25 mouse cellular contexts compared by ENCODE assay signal in the genomic region with DNA sequence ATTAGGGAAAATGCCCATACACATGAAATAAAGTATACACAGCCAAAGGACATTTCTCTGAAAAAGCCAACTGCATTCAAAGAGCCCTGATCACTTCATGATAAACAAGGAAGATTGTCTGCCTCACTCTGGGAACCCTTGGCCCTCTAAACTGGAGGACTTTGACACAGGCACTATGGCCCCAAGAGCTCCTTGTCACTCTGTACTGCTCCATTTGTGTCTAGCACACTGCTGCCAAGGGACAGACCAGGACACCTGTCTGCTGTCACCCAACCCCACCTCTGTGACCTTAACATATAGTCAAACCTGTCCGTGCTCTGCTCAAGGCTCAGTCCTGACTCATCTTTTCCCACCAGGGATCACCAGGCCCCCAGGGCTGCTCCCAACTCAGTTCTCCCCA. TPM values are rescaled to one million over a fixed set of nuclear protein-coding genes. Genes with fewer than 3 reads are reported as not detected.
DNase-seq lines count a peak whose midpoint lies in the region; ATAC-seq and TF ChIP-seq lines count a peak whose summit lies in the region.
"Had no signal": no experiment of that assay in that cellular context is flagged by ENCODE, and none has a peak within 500 bp of the region (broad histone marks: within the 10 kb centered on the region; RNA-seq: fewer than 3 reads in every experiment).

No protein-coding gene starts in this region.

- DNase-seq in forebrain, embryonic 11.5 days (ENCODE audit: low spot score): peak; percentile 22
- DNase-seq in forebrain, postnatal 0 days: no peak
- no peak for DNase-seq in urinary bladder, adult 18-20 months (ENCODE audit: low spot score in 2 of 2)
- DNase-seq in testis, postnatal 10 days (ENCODE audit: low spot score): no peak
- DNase-seq: adrenal gland, adult 2 months; adrenal gland, postnatal 10 days; adrenal gland, postnatal 25 days; B cell, adult 2 months; cerebellum, adult 11-12 months; cerebellum, adult 2 months; cerebellum, adult 9-10 months; cerebellum, postnatal 10 days; cerebellum, postnatal 25 days had no signal

- no peaks in the 10 kb centered on the region for H3K4me1 ChIP-seq in forebrain, embryonic 11.5 days (replicated peaks; ENCODE audit: control insufficient read depth, insufficient read depth, low read length)
- no peaks in the 10 kb centered on the region for H3K4me1 ChIP-seq in forebrain, postnatal 0 days (ENCODE audit: insufficient read depth)
- no peaks in the 10 kb centered on the region for H3K4me1 ChIP-seq in intestine, embryonic 16.5 days (ENCODE audit: control insufficient read depth, insufficient read depth, low read length)
- peaks cover 3% of the 10 kb centered on the region; the same call in 1 of the 2 replicates for H3K4me1 ChIP-seq in small intestine, adult 2 months (ENCODE audit: control insufficient read depth, insufficient read depth, insufficient read length, low read length)
- H3K4me1 ChIP-seq: embryonic facial prominence, embryonic 10.5 days; embryonic facial prominence, embryonic 12.5 days; forebrain, embryonic 12.5 days had no signal

- no peak overlapping the region for H3K4me3 ChIP-seq in forebrain, embryonic 11.5 days (ENCODE audit: low read depth, low read length)
- no peak overlapping the region for H3K4me3 ChIP-seq in forebrain, postnatal 0 days (ENCODE audit: low read depth, low read length)
- no peak overlapping the region for H3K4me3 ChIP-seq in intestine, embryonic 16.5 days (ENCODE audit: low read length)
- peak overlapping the region; percentile 63 for H3K4me3 ChIP-seq in small intestine, adult 2 months (ENCODE audit: low read depth, low read length)
- H3K4me3 ChIP-seq: embryonic facial prominence, embryonic 10.5 days; embryonic facial prominence, embryonic 12.5 days; forebrain, embryonic 12.5 days had no signal

- ATAC-seq in forebrain, embryonic 11.5 days (replicated peaks; ENCODE audit: low FRiP score): no peak
- no peak for ATAC-seq in forebrain, postnatal 0 days
- peak; percentile 87 for ATAC-seq in intestine, embryonic 16.5 days
- ATAC-seq: CD4-positive, CD25-positive, alpha-beta regulatory T cell, adult 4 months; forebrain, embryonic 14.5 days; forebrain, embryonic 16.5 days had no signal

- TF ChIP-seq POLR2A in small intestine, adult 2 months (IDR thresholded peaks at IDR 0.05; ENCODE audit: low read depth, low read length): no peak

- H3K9me3 ChIP-seq in forebrain, embryonic 11.5 days (ENCODE audit: control insufficient read depth, low read length): no peaks in the 10 kb centered on the region
- H3K9me3 ChIP-seq in forebrain, postnatal 0 days (ENCODE audit: low read length): no peaks in the 10 kb centered on the region
- H3K9me3 ChIP-seq in intestine, embryonic 16.5 days (ENCODE audit: control insufficient read depth, low read length): no peaks in the 10 kb centered on the region
- H3K9me3 ChIP-seq: embryonic facial prominence, embryonic 10.5 days; embryonic facial prominence, embryonic 12.5 days; forebrain, embryonic 12.5 days had no signal

- H3K27ac ChIP-seq in forebrain, embryonic 11.5 days (ENCODE audit: low read depth, low read length): no peak overlapping the region
- H3K27ac ChIP-seq in forebrain, postnatal 0 days (ENCODE audit: low read depth, low read length): no peak overlapping the region
- H3K27ac ChIP-seq in intestine, embryonic 16.5 days (ENCODE audit: low read length): peak overlapping the region; percentile 24; the same call in 1 of the 2 replicates
- H3K27ac ChIP-seq in small intestine, adult 2 months (ENCODE audit: insufficient read depth, low read depth, low read length): peak overlapping the region; percentile 56
- H3K27ac ChIP-seq: embryonic facial prominence, embryonic 10.5 days; embryonic facial prominence, embryonic 12.5 days; forebrain, embryonic 12.5 days had no signal

- H3K9ac ChIP-seq in forebrain, embryonic 11.5 days (ENCODE audit: low read length): no peak overlapping the region
- no peak overlapping the region for H3K9ac ChIP-seq in forebrain, postnatal 0 days
- H3K9ac ChIP-seq in intestine, embryonic 16.5 days (ENCODE audit: low read depth, low read length): no peak overlapping the region
- H3K9ac ChIP-seq: embryonic facial prominence, embryonic 12.5 days; forebrain, embryonic 12.5 days had no signal

- no peak for TF ChIP-seq CTCF in forebrain, postnatal 0 days (IDR thresholded peaks at IDR 0.05; ENCODE audit: low read depth)
- no peak for TF ChIP-seq CTCF in small intestine, adult 2 months (IDR thresholded peaks at IDR 0.05; ENCODE audit: extremely low read depth, insufficient read length, insufficient replicate concordance, low read depth, low read length)

- H3K4me2 ChIP-seq in forebrain, embryonic 11.5 days (ENCODE audit: low read depth, low read length, severe bottlenecking): no peak overlapping the region
- no peak overlapping the region for H3K4me2 ChIP-seq in forebrain, postnatal 0 days (ENCODE audit: low read depth)
- no peak overlapping the region for H3K4me2 ChIP-seq in intestine, embryonic 16.5 days (ENCODE audit: low read depth, low read length)
- H3K4me2 ChIP-seq: embryonic facial prominence, embryonic 12.5 days; forebrain, embryonic 12.5 days had no signal

- WGBS in forebrain, embryonic 11.5 days: 80% methylated on average over 1 of the region's 1 CpGs
- WGBS in forebrain, postnatal 0 days: 88% methylated on average over 1 of the region's 1 CpGs
- WGBS in intestine, embryonic 16.5 days: 86% methylated on average over 1 of the region's 1 CpGs
- 42% methylated on average over 1 of the region's 1 CpGs for WGBS in small intestine, adult 2 months

- H3K36me3 ChIP-seq in forebrain, embryonic 11.5 days (ENCODE audit: control insufficient read depth, insufficient read depth, low read length): no peaks in the 10 kb centered on the region
- no peaks in the 10 kb centered on the region for H3K36me3 ChIP-seq in forebrain, postnatal 0 days (ENCODE audit: insufficient read depth)
- no peaks in the 10 kb centered on the region for H3K36me3 ChIP-seq in intestine, embryonic 16.5 days (ENCODE audit: control insufficient read depth, insufficient read depth, low read length)
- H3K36me3 ChIP-seq in small intestine, adult 2 months (ENCODE audit: control insufficient read depth, insufficient read depth, low read length): peaks cover 10% of the 10 kb centered on the region; the same call in 1 of the 2 replicates
- H3K36me3 ChIP-seq: embryonic facial prominence, embryonic 10.5 days; embryonic facial prominence, embryonic 12.5 days; forebrain, embryonic 12.5 days had no signal

- H3K27me3 ChIP-seq in forebrain, embryonic 11.5 days (ENCODE audit: control insufficient read depth, insufficient read depth, low read length): no peaks in the 10 kb centered on the region
- no peaks in the 10 kb centered on the region for H3K27me3 ChIP-seq in forebrain, postnatal 0 days (ENCODE audit: insufficient read depth, low read length)
- H3K27me3 ChIP-seq in intestine, embryonic 16.5 days (replicated peaks; ENCODE audit: control insufficient read depth, insufficient read depth, low read length): no peaks in the 10 kb centered on the region
- H3K27me3 ChIP-seq in small intestine, adult 2 months (ENCODE audit: control insufficient read depth, insufficient read depth, low read length): no peaks in the 10 kb centered on the region
- H3K27me3 ChIP-seq: embryonic facial prominence, embryonic 12.5 days; forebrain, embryonic 12.5 days had no signal

RNA-seq across cellular contexts. Expression of a gene that starts 17.3 kb away (rescaled TPM):
- 5.9 and 8.7 TPM in 2 replicates for polyA plus RNA-seq in forebrain, embryonic 11.5 days (2014; fragmentation: Nextera tagmentation; extraction: Ambion mirVana)
- 2.8 and 16.0 TPM in 2 replicates for total RNA-seq in forebrain, postnatal 0 days (2014; rRNA removed)
- polyA plus RNA-seq in forebrain, postnatal 0 days (2015; fragmentation: Nextera tagmentation; extraction: Ambion mirVana): 3.8 and 5.5 TPM in 2 replicates
- polyA plus RNA-seq in intestine, embryonic 16.5 days (2015; fragmentation: Nextera tagmentation; extraction: Ambion mirVana): 2.5 and 3.8 TPM in 2 replicates
- 12.1 and 16.7 TPM in 2 replicates for polyA plus RNA-seq in small intestine, adult 2 months (2012; rRNA removed)

RNA-seq across cellular contexts. Expression of a gene that starts 29.6 kb away (rescaled TPM):
- not detected in 2 replicates for polyA plus RNA-seq in forebrain, embryonic 11.5 days (2014; fragmentation: Nextera tagmentation; extraction: Ambion mirVana)
- not detected in 2 replicates for total RNA-seq in forebrain, postnatal 0 days (2014; rRNA removed)
- not detected in 2 replicates for polyA plus RNA-seq in forebrain, postnatal 0 days (2015; fragmentation: Nextera tagmentation; extraction: Ambion mirVana)
- polyA plus RNA-seq in intestine, embryonic 16.5 days (2015; fragmentation: Nextera tagmentation; extraction: Ambion mirVana): 30.9 and 41.7 TPM in 2 replicates
- 33.4 and 104 TPM in 2 replicates for polyA plus RNA-seq in small intestine, adult 2 months (2012; rRNA removed)
- total RNA-seq: adrenal gland, adult 2 months; adrenal gland, postnatal 10 days; adrenal gland, postnatal 25 days; ES-E14; MEL had no signal
- polyA plus RNA-seq: adrenal gland, adult 2 months; cerebellum, adult 2 months; cortical plate, adult 2 months; embryonic facial prominence, embryonic 10.5 days; embryonic facial prominence, embryonic 12.5 days; embryonic facial prominence, embryonic 14.5 days; forebrain, embryonic 12.5 days; forebrain, embryonic 14.5 days; forebrain, embryonic 16.5 days had no signal

RNA-seq across cellular contexts. Expression of a gene that starts 42.8 kb away (rescaled TPM):
- polyA plus RNA-seq in forebrain, embryonic 11.5 days (2014; fragmentation: Nextera tagmentation; extraction: Ambion mirVana): 2.6 and 4.3 TPM in 2 replicates
- total RNA-seq in forebrain, postnatal 0 days (2014; rRNA removed): 1.2 and 2.4 TPM in 2 replicates
- polyA plus RNA-seq in forebrain, postnatal 0 days (2015; fragmentation: Nextera tagmentation; extraction: Ambion mirVana): 4.2 and 4.6 TPM in 2 replicates
- 12.0 and 12.5 TPM in 2 replicates for polyA plus RNA-seq in intestine, embryonic 16.5 days (2015; fragmentation: Nextera tagmentation; extraction: Ambion mirVana)
- 3.5 and 8.1 TPM in 2 replicates for polyA plus RNA-seq in small intestine, adult 2 months (2012; rRNA removed)

RNA-seq across cellular contexts. Expression of a gene that starts 44.3 kb away (rescaled TPM):
- polyA plus RNA-seq in forebrain, embryonic 11.5 days (2014; fragmentation: Nextera tagmentation; extraction: Ambion mirVana): 17.8 and 17.9 TPM in 2 replicates
- total RNA-seq in forebrain, postnatal 0 days (2014; rRNA removed): 56.7 and 75.2 TPM in 2 replicates
- polyA plus RNA-seq in forebrain, postnatal 0 days (2015; fragmentation: Nextera tagmentation; extraction: Ambion mirVana): 3.9 and 5.9 TPM in 2 replicates
- polyA plus RNA-seq in intestine, embryonic 16.5 days (2015; fragmentation: Nextera tagmentation; extraction: Ambion mirVana): 5.6 and 6.9 TPM in 2 replicates
- polyA plus RNA-seq in small intestine, adult 2 months (2012; rRNA removed): 16.1 and 32.2 TPM in 2 replicates

RNA-seq across cellular contexts. Expression of a gene that starts 50.9 kb away (rescaled TPM):
- 2.4 and 4.0 TPM in 2 replicates for polyA plus RNA-seq in forebrain, embryonic 11.5 days (2014; fragmentation: Nextera tagmentation; extraction: Ambion mirVana)
- 1.8 and 2.8 TPM in 2 replicates for total RNA-seq in forebrain, postnatal 0 days (2014; rRNA removed)
- 0.92 and 1.2 TPM in 2 replicates for polyA plus RNA-seq in forebrain, postnatal 0 days (2015; fragmentation: Nextera tagmentation; extraction: Ambion mirVana)
- polyA plus RNA-seq in intestine, embryonic 16.5 days (2015; fragmentation: Nextera tagmentation; extraction: Ambion mirVana): 2.3 and 2.4 TPM in 2 replicates
- polyA plus RNA-seq in small intestine, adult 2 months (2012; rRNA removed): 0.90 and 1.7 TPM in 2 replicates

Comparison
In these comparisons a context has a peak if more than half of its experiments do, and no peak if none do; other contexts are left out.
1. H3K27ac ChIP-seq: peak in intestine, embryonic 16.5 days (single experiment) and small intestine, adult 2 months (single experiment); none in forebrain, embryonic 11.5 days (single experiment) and forebrain, postnatal 0 days (single experiment).
2. RNA of a gene that starts 29.6 kb away (polyA plus RNA-seq): 33.4 to 104 TPM in small intestine, adult 2 months and 30.9 to 41.7 TPM in intestine, embryonic 16.5 days; not detected in forebrain, embryonic 11.5 days and not detected in forebrain, postnatal 0 days; every median in the first group is over 10 times any median in the second.